Mouse (Mus musculus): ENCODE measurements at regions not wholly inside any gene's neighbourhood (a gene's known extent, or its start where the extent isn't known, plus 50 kb on each side); places are given as distances from the start of the nearest gene placed in this dataset.

DNA sequence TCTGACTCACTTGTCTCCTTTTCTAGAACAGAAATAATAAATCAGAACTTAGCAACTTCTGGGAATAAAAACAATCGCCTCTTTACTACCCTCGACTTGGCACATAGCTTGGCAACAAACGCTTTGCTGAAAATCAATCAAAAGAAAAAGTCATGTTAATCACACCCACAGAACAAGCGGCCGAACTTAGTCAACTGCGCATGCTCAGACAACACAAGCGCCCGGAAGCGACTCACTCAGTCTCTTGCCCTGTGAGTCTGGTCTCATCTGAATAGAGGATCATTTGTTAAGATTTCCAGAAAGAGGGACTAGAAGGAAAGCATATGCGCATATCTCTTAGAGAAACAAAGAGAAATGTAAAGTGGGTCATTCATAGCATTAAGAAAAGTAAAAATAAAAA is 375.8 kb downstream of the Gpd2 start:
- peak; percentile 40 to 53 for DNase-seq

- no peak for DNase-seq
Observed at GRCm38 (mm10) chr2:57614587-57614991, 377.2 kb downstream of the Gpd2 start.

GRCm38 (mm10) chr2:57616525-57617225 is 379.2 kb downstream of the Gpd2 start:
- DNase-seq, result peak; percentile 35 to 46

GRCm38 (mm10) chr2:57617258-57617657 is 379.8 kb downstream of the Gpd2 start:
- DNase-seq, result no peak

- peak; percentile 9 to 25 for DNase-seq
Observed at GRCm38 (mm10) chr2:57644117-57644516, 353.6 kb upstream of the Galnt5 start.

DNA sequence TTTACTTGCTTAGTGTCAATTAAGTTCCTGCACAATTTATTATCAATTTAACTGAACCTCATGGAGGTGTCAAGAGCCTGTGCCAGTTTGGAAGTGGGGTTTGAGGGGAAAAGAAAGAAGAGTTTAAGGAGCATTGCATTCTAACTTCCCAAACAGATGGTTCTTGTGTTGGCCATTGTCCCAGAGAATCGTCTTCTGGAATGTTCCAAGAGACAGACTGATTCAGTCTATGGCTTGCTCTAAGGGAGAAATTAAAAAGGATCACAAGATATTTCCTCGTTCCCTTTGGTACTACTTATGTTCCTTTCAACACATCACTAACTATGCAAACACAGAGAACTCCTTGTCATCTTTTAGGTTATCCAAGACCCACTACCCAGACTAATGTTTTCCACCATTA is 353.1 kb upstream of the Galnt5 start:
- peak; percentile 5 to 17 for DNase-seq

- DNase-seq, result no peak
Observed at GRCm38 (mm10) chr2:57649002-57649401, 348.7 kb upstream of the Galnt5 start.

DNA sequence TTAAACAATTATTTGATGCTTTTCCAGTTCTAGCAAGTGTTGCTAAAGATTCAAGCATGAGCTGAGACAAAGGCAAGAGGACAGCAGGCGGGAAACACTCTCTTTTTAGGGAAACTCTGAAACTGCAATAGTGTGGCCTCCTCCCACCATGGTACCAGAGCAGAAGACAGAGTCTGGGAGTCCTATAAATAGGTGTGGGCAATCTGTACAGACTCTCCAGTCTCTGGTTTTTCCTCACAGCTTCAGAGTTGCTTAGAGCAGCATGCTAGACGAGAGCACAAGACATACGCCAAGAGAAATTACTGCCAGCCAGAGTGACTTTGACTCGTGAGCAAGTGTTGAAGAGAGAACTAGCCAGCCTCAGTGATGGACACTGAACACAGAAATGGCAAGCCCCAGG is 340.3 kb upstream of the Galnt5 start:
- no peak for DNase-seq

DNA sequence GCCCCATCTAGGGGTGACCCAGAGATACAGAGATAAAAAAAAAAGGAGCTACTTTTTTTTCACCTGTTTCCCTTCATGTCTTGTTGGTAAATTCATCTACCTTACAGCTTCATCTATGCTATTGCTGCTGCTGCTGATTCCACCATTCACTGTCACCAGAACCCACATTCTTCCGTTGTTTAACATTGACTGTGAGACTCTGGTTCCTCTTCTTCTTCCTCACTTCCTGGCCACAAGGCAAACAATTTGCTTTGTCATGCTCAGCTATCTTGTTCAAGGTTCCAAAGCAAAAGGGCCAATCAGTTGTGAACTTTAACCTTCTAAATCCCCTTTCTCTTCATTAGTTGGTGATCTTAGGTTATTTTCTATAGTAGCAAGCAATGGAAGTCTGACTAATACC is 335.8 kb upstream of the Galnt5 start:
- no peak for DNase-seq

DNA sequence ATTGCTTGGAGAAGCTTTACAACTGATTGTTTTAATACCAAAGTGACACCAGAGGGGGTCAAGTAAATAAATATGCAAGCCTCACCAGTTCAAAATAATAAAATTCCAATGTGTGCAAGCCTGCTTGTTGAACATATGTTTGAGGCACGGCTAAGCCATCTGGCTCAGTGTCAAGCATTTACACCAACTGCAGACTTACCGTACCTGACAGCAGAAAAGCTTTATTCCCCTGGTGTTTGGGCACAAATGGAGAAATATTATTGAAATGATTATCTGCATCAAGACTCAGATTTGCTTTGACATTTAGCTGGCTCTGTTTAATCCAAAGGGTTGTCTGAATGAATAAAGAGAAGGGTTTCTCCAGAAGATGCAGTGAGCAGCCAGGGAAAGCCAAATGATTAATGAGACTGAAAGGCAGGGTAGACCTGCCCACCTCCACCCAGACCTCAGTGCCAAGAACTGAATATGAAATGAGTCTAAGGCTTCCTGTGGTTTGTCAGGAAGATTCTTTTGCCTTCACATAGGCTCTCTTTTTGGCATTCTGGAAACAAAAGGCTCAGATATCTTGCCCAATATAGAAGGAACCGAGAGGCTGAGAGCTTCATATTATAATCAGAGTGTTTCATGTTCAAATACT is 325.6 kb upstream of the Galnt5 start:
- DNase-seq, result peak; percentile 83 to 84

DNA sequence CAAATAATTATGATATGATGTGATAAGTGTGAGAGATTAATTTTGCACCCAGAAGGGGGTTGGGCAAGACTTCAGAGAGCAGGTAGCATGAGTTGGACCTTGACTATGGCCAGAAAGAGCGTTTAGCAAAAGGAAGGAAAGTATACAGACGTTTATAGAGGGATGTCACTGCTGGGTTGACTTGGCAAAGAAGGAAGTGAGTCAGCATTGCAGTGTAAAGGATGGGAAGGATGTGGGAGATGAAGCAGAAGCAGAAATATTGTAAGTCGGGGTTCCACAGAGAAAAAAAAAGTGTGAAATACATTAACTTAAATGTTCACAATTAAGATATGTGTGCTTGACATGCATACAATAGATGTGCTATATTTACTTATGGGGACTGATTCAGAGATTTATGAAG is 307.8 kb upstream of the Galnt5 start:
- no peak for DNase-seq

GRCm38 (mm10) chr2:57696992-57697772 is 300.5 kb upstream of the Galnt5 start:
- peak; percentile 27 to 30 for DNase-seq

DNA sequence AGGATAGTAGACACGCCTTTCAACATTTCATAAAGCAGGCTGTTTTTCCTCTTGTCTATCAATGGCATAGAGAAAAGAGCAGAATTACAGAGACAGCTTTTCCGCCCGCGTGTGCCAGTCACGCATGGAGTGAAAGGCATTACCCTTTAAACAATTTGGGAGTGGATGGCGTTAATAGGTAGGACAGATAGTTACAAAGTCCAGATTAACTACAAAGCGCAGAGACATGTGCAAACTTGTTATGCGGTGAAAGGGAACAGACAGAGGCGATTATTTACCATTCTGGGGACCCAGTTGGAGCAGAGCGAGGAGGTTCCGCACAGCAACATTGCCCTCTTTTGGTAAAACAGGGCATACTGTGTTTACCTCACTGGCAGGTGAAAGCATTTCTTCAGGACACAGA is 299.0 kb upstream of the Galnt5 start:
- DNase-seq, result peak; percentile 81 to 83

GRCm38 (mm10) chr2:57699226-57699625 is 298.5 kb upstream of the Galnt5 start:
- peak in 1 of 2 experiments; percentile 15 for DNase-seq

DNA sequence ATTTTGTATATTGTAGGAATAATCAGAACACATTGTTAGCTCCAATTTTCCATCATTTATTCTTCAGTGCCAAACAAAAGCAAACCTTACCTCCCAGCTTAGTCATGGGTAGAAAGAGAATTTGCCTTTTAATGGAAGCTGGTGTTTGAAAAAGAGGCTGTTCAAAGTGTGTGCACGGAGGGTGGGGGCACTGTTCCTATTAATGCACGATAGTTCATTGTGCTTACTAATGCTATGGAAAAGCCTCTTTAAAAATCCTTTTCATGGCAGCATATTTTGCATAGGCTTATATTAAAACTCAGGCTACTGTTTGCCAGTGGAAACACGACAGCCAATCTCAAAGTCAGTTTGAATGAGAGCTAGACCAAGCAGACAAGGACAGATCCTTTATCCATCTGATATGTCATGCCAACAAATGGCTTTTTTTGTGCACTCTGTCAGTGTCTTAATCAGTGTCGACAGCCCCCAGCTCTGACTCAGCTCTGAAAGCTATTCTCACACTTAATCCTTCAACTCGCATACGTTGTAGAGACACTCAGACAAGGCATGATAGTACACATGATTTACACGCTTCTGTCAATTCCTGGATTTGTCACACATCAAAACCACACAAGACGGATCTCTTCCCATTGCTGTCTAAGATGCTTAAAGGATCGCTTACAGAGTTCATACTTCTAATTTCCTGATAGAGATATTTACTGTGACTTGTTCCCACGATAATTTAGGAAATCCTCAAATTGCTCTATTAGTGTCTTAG is 280.8 kb upstream of the Galnt5 start:
- DNase-seq, result peak in 1 of 2 experiments; percentile 6
